Mouse (Mus musculus) inflammation-experienced regulatory T-cells, adult 6 months (primary cell): ENCODE measurements around the gene Rabgap1l. TPM values are rescaled to one million over a fixed set of nuclear protein-coding genes. Genes with fewer than 3 reads are reported as not detected.

ENCODE experiments used
- ATAC-seq: one replicate; pipeline ENCODE4 v1.8.0; 2017
- polyA plus RNA-seq, 3 experiments: library from polyadenylated mRNA; unstranded; fragments of 100-300 nt; shearing (Covaris generic); gene quantifications; one replicate each; pipeline ENCODE4 v1.2.1; 2017

The Rabgap1l gene
- polyA plus RNA-seq, 3 experiments from 2014 or later = 237 to 400 (median 301) TPM

GRCm38 (mm10) chr1:160787164-160787563, 5.8 kb downstream of the Rabgap1l start:
- ATAC-seq = peak; percentile 7

- ATAC-seq = peak; percentile 48
Measured at GRCm38 (mm10) chr1:160786571-160786970, 6.4 kb downstream of the Rabgap1l start.

GRCm38 (mm10) chr1:160785681-160786225, 7.3 kb downstream of the Rabgap1l start:
- ATAC-seq = peak; percentile 15

- ATAC-seq = no peak
Measured at GRCm38 (mm10) chr1:160784122-160784521, 8.9 kb downstream of the Rabgap1l start.

- ATAC-seq = no peak
Measured at GRCm38 (mm10) chr1:160774166-160774565, 18.8 kb downstream of the Rabgap1l start.

GRCm38 (mm10) chr1:160765565-160765964, 27.4 kb downstream of the Rabgap1l start:
- peak; percentile 61 for ATAC-seq

GRCm38 (mm10) chr1:160758243-160758642, 34.8 kb downstream of the Rabgap1l start:
- ATAC-seq = peak; percentile 75

GRCm38 (mm10) chr1:160755359-160755758, 37.7 kb downstream of the Rabgap1l start:
- ATAC-seq = no peak

- no peak for ATAC-seq
Measured at GRCm38 (mm10) chr1:160750629-160751028, 42.4 kb downstream of the Rabgap1l start.

GRCm38 (mm10) chr1:160746786-160747185, 46.2 kb downstream of the Rabgap1l start:
- no peak for ATAC-seq

- ATAC-seq = no peak
Measured at GRCm38 (mm10) chr1:160745238-160745930, 47.6 kb downstream of the Rabgap1l start.

- peak; percentile 48 for ATAC-seq
Measured at GRCm38 (mm10) chr1:160744009-160744408, 49.0 kb downstream of the Rabgap1l start.

- peak; percentile 56 for ATAC-seq
Measured at GRCm38 (mm10) chr1:160743229-160743628, 49.8 kb downstream of the Rabgap1l start.

GRCm38 (mm10) chr1:160740650-160741049, 52.4 kb downstream of the Rabgap1l start:
- no peak for ATAC-seq

- ATAC-seq = no peak
Measured at GRCm38 (mm10) chr1:160734743-160735142, 58.3 kb downstream of the Rabgap1l start.

- ATAC-seq = no peak
Measured at GRCm38 (mm10) chr1:160729944-160730343, 63.1 kb downstream of the Rabgap1l start.

GRCm38 (mm10) chr1:160717742-160718141, 75.3 kb downstream of the Rabgap1l start:
- ATAC-seq = no peak

GRCm38 (mm10) chr1:160714685-160715084, 78.3 kb downstream of the Rabgap1l start:
- no peak for ATAC-seq

- ATAC-seq = no peak
Measured at GRCm38 (mm10) chr1:160713887-160714286, 79.1 kb downstream of the Rabgap1l start.

GRCm38 (mm10) chr1:160713383-160713782, 79.6 kb downstream of the Rabgap1l start:
- ATAC-seq = no peak

- no peak for ATAC-seq
Measured at GRCm38 (mm10) chr1:160710539-160710938, 82.5 kb downstream of the Rabgap1l start.

GRCm38 (mm10) chr1:160704596-160704995, 88.4 kb downstream of the Rabgap1l start:
- ATAC-seq = no peak

- no peak for ATAC-seq
Measured at GRCm38 (mm10) chr1:160703813-160704212, 89.2 kb downstream of the Rabgap1l start.

GRCm38 (mm10) chr1:160693094-160693447, 99.9 kb downstream of the Rabgap1l start:
- ATAC-seq = no peak
